Mouse (Mus musculus): Measurements from ENCODE around the gene Plcg1. TPM values are rescaled to one million over a fixed set of nuclear protein-coding genes. Genes with fewer than 3 reads are reported as not detected.

Plcg1 gene
- polyA plus RNA-seq (2012): 12.7 and 14.9 TPM in 2 replicates

GRCm38 (mm10) chr2:160731117-160731838 lies at the start of gene Plcg1:
TSS of gene Plcg1 (plus strand) at chr2:160731300.
- no peak for TF ChIP-seq GATA1 (IDR thresholded peaks at IDR 0.05; ENCODE audit: low read length)

GRCm38 (mm10) chr2:160700271-160700670 lies 30.8 kb upstream of the Plcg1 start:
- TF ChIP-seq GATA1 (IDR thresholded peaks at IDR 0.05; ENCODE audit: low read length): no peak

GRCm38 (mm10) chr2:160701603-160702002 lies 29.5 kb upstream of the Plcg1 start:
- TF ChIP-seq GATA1 (IDR thresholded peaks at IDR 0.05; ENCODE audit: low read length): no peak

GRCm38 (mm10) chr2:160702824-160703223 lies 28.3 kb upstream of the Plcg1 start:
- TF ChIP-seq GATA1 (IDR thresholded peaks at IDR 0.05; ENCODE audit: low read length): no peak

- no peak for TF ChIP-seq GATA1 (IDR thresholded peaks at IDR 0.05; ENCODE audit: low read length)
These were observed 23.4 kb upstream of the Plcg1 start for GRCm38 (mm10) chr2:160707673-160708072.

- TF ChIP-seq GATA1 (IDR thresholded peaks at IDR 0.05; ENCODE audit: low read length): no peak
These were observed 15.6 kb upstream of the Plcg1 start for GRCm38 (mm10) chr2:160715463-160716030.

GRCm38 (mm10) chr2:160717269-160717668 lies 13.8 kb upstream of the Plcg1 start:
- TF ChIP-seq GATA1 (IDR thresholded peaks at IDR 0.05; ENCODE audit: low read length): no peak

- TF ChIP-seq GATA1 (IDR thresholded peaks at IDR 0.05; ENCODE audit: low read length): no peak
These were observed 12.3 kb upstream of the Plcg1 start for GRCm38 (mm10) chr2:160718811-160719210.

GRCm38 (mm10) chr2:160722714-160723113 lies 8.4 kb upstream of the Plcg1 start:
- TF ChIP-seq GATA1 (IDR thresholded peaks at IDR 0.05; ENCODE audit: low read length): no peak

- no peak for TF ChIP-seq GATA1 (IDR thresholded peaks at IDR 0.05; ENCODE audit: low read length)
These were observed 7.3 kb upstream of the Plcg1 start for GRCm38 (mm10) chr2:160723613-160724375.

- TF ChIP-seq GATA1 (IDR thresholded peaks at IDR 0.05; ENCODE audit: low read length): no peak
These were observed 6.6 kb upstream of the Plcg1 start for GRCm38 (mm10) chr2:160724536-160724935.

GRCm38 (mm10) chr2:160725877-160726864 lies 4.9 kb upstream of the Plcg1 start:
- no peak for TF ChIP-seq GATA1 (IDR thresholded peaks at IDR 0.05; ENCODE audit: low read length)

GRCm38 (mm10) chr2:160728972-160729371 lies 2.1 kb upstream of the Plcg1 start:
- no peak for TF ChIP-seq GATA1 (IDR thresholded peaks at IDR 0.05; ENCODE audit: low read length)

GRCm38 (mm10) chr2:160729436-160729835 lies 1.7 kb upstream of the Plcg1 start:
- no peak for TF ChIP-seq GATA1 (IDR thresholded peaks at IDR 0.05; ENCODE audit: low read length)

Measured in G1E-ER4 (cell line).